Mouse (Mus musculus): ENCODE results near the gene Emx2.

GRCm38 (mm10) chr19:59460328-59461115 is 2.4 kb downstream of the Emx2 start:
- TF ChIP-seq CTCF (IDR thresholded peaks at IDR 0.05; ENCODE audit: control insufficient read depth, insufficient read depth, insufficient read length) (no peak), MAX (IDR thresholded peaks at IDR 0.05) (no peak), MYOD1 (IDR thresholded peaks at IDR 0.05; ENCODE audit: control insufficient read depth, insufficient read length, low read depth) (no peak), USF1 (IDR thresholded peaks at IDR 0.05; ENCODE audit: low read depth) (no peak), MYOG (IDR thresholded peaks at IDR 0.05; ENCODE audit: control insufficient read depth, extremely low read depth, insufficient read length) (no peak), FOSL1 (IDR thresholded peaks at IDR 0.05; ENCODE audit: insufficient read depth, low read length, poor library complexity, severe bottlenecking) (no peak)
